Mouse (Mus musculus) midbrain, postnatal 0 days (tissue): Measurements from ENCODE around the gene Cyfip2. TPM values are rescaled to one million over a fixed set of nuclear protein-coding genes. Genes with fewer than 3 reads are reported as not detected.

Experiments used
- ATAC-seq: fragments of 200-750 bp; cut with Nextera tagmentation; 2 replicates; pipeline ENCODE4 v1.8.0; 2017; ENCODE audit warnings: moderate number of reproducible peaks, mild to moderate bottlenecking, moderate TSS enrichment, moderate library complexity; ENCODE audit not compliant: low FRiP score
- DNase-seq: peaks from one replicate; pipeline ENCODE4 v3.0.0-alpha.2; 2015; ENCODE audit warnings: low spot score
- H3K27ac ChIP-seq: fragments of 300-500 bp; sonication (generic); 2 replicates; pipeline ENCODE4 v1.5.1; 2014; ENCODE audit warnings: low read depth, mild to moderate bottlenecking, low read length, mixed read lengths
- H3K27me3 ChIP-seq: fragments of 300-500 bp; sonication (generic); 2 replicates; pipeline ENCODE4 v1.6.1; 2014; ENCODE audit warnings: low read length, control low read depth, mixed read lengths; ENCODE audit not compliant: insufficient read depth
- H3K36me3 ChIP-seq: fragments of 300-500 bp; sonication (generic); 2 replicates; pipeline ENCODE4 v1.6.1; 2014; ENCODE audit warnings: low read length, control low read depth, mixed read lengths; ENCODE audit not compliant: insufficient read depth
- H3K4me1 ChIP-seq: fragments of 300-500 bp; sonication (generic); 2 replicates; pipeline ENCODE4 v1.6.1; 2014; ENCODE audit warnings: mild to moderate bottlenecking, control low read depth, antibody characterized with exemption, low read length, mixed read lengths; ENCODE audit not compliant: insufficient read depth
- H3K4me2 ChIP-seq: fragments of 300-500 bp; sonication (generic); 2 replicates; pipeline ENCODE4 v1.6.1; 2014; ENCODE audit warnings: low read depth, mild to moderate bottlenecking, low read length, mixed read lengths; ENCODE audit not compliant: poor library complexity, severe bottlenecking
- H3K4me3 ChIP-seq: fragments of 300-500 bp; sonication (generic); 2 replicates; pipeline ENCODE4 v1.5.1; 2014; ENCODE audit warnings: low read depth, mild to moderate bottlenecking, low read length, moderate library complexity
- H3K9ac ChIP-seq: fragments of 300-500 bp; sonication (generic); replicated peaks from 2 replicates; pipeline ENCODE4 v1.6.1; 2014; ENCODE audit warnings: mild to moderate bottlenecking, low read length, moderate library complexity, mixed read lengths; ENCODE audit not compliant: poor library complexity, severe bottlenecking
- H3K9me3 ChIP-seq: fragments of 300-500 bp; sonication (generic); 2 replicates; pipeline ENCODE4 v1.6.1; 2016; ENCODE audit warnings: low read length, control low read depth
- CTCF ChIP-seq: IDR thresholded peaks from 2 replicates; pipeline ENCODE4 v1.5.1; 2016; ENCODE audit warnings: antibody characterized with exemption, mild to moderate bottlenecking
- WGBS: fragments of 180-500 bp; shearing (Covaris S2); extraction: QIAGEN DNeasy Blood & Tissue Kit; methylation state at CpG from one replicate; pipeline ENCODE4 v1.1.7; 2014; 5-methylcytosine and 5-hydroxymethylcytosine counted together
- polyA plus RNA-seq: library from polyadenylated mRNA; unstranded; fragments of >200 nt; fragmentation: Nextera tagmentation; extraction: Ambion mirVana; gene quantifications from 2 replicates; pipeline ENCODE4 v1.2.1, GENCODE M21; 2015
- total RNA-seq: library from RNA; depleted of rRNA; stranded (reverse); fragments of >200 nt; gene quantifications from 2 replicates; pipeline ENCODE4 v1.2.3, GENCODE M21; 2014; rRNA removed

Gene Cyfip2
- total RNA-seq (133 and 141 TPM in 2 replicates), polyA plus RNA-seq (79.4 and 83.7 TPM in 2 replicates)

DNA sequence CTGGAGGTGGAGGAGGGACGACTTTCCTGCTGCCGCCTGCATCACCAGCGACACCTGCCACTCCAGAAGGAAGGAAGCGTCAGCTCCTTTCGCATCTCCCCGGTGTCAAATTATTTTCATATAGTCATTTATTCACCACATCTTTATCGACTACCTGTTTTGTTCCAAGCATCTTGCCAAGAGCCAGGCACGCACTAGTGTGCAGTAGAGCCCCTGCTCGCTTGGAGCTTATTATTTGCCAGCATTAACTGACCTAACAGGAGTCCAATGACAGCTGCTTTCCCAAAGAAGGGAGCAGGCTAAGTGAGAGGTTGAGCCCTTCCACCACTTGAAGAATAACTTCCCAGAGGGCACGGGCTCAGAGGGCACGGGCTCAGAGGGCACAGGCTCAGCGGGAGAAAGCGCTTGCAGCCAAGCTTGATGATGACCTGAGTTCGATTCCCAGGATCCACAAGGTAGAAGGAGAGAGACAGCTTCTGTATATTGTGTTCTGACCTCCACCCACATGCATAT lies at the start of gene Cyfip2:
Gene Cyfip2 (minus strand): TSS at position 337 of the 513 bp plus-strand sequence.
- peak within 1 kb of the TSS; percentile 93 for H3K27ac ChIP-seq
- WGBS = 3% methylated on average over 14 of the region's 14 CpGs
- no peak; the same call in 1 of the 2 replicates for TF ChIP-seq CTCF
- peak; percentile 49 for DNase-seq
- H3K4me1 ChIP-seq = peaks cover 5% of the 10 kb centered on the region; the same call in 1 of the 2 replicates
- no peaks in the 10 kb centered on the region for H3K27me3 ChIP-seq
- peak within 1 kb of the TSS; percentile 92 for H3K9ac ChIP-seq
- no peaks in the 10 kb centered on the region for H3K36me3 ChIP-seq
- H3K9me3 ChIP-seq = no peaks in the 10 kb centered on the region
- ATAC-seq = peak; percentile 45
- H3K4me2 ChIP-seq = peak within 1 kb of the TSS; percentile 85
- peak within 1 kb of the TSS; percentile 97 for H3K4me3 ChIP-seq

DNA sequence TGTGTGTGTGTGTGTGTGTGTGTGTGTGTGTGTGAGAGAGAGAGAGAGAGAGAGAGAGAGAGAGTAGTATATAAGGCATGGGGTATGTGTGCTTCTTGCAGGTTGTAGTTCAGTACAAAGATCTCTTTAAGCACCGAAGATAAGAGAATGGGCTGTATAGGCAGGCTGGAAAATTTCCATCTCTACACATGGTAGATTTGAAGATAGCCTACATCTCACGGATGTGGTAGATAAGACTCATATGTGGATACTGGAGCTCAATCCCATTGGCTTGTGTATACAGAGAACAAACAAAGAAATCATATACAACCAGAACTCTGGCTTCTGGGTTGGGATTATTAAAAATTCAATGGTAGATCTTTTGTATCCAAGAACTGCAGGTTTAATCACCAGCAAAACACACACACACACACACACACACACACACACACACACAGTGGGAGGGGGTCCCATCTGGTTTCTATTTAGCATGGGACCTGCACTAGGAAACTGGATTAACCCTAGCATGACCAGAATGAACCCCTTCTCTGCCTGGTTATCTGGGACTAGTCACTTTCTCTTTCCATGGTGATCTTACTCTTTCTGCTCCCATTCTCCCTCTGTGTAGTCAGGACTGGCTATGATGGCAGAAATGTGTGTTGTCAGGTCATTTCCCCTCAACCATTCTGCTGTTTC lies 48.5 kb upstream of the Cyfip2 start:
- H3K9ac ChIP-seq = no peak overlapping the region
- H3K36me3 ChIP-seq = no peaks in the 10 kb centered on the region
- ATAC-seq (no peak), DNase-seq (no peak)
- WGBS = 84% methylated on average over 2 of the region's 2 CpGs
- TF ChIP-seq CTCF = no peak
- no peaks in the 10 kb centered on the region for H3K27me3 ChIP-seq
- no peak overlapping the region for H3K4me3 ChIP-seq
- no peak overlapping the region for H3K4me2 ChIP-seq
- no peak overlapping the region for H3K27ac ChIP-seq
- H3K9me3 ChIP-seq = no peaks in the 10 kb centered on the region
- no peaks in the 10 kb centered on the region for H3K4me1 ChIP-seq

DNA sequence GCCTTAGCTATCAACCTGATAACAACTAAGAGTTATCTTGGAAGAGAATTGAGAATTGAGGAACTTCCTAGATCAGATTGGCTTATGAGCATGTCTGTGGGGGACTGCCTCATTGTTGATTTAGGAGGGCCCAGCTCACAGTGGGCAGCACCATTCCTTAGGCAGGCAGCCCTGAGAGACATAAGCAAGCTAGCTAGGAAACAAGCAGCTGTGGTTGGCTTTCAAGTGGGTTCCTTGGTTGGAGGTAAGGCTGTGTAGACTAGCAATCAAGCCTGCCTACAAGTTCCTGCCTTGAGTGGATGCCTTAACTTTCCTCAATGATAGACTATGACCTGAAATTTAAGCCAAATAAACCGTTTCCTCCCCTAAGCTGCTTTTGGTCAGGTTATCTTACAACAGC lies 45.7 kb upstream of the Cyfip2 start:
- no peak overlapping the region for H3K9ac ChIP-seq
- no peak for TF ChIP-seq CTCF
- H3K27ac ChIP-seq = no peak overlapping the region
- 73% methylated on average over 1 of the region's 1 CpGs for WGBS
- ATAC-seq = no peak
- no peaks in the 10 kb centered on the region for H3K4me1 ChIP-seq
- no peak for DNase-seq
- H3K27me3 ChIP-seq = no peaks in the 10 kb centered on the region
- H3K36me3 ChIP-seq = no peaks in the 10 kb centered on the region
- no peaks in the 10 kb centered on the region for H3K9me3 ChIP-seq
- H3K4me3 ChIP-seq = no peak overlapping the region
- H3K4me2 ChIP-seq = no peak overlapping the region

DNA sequence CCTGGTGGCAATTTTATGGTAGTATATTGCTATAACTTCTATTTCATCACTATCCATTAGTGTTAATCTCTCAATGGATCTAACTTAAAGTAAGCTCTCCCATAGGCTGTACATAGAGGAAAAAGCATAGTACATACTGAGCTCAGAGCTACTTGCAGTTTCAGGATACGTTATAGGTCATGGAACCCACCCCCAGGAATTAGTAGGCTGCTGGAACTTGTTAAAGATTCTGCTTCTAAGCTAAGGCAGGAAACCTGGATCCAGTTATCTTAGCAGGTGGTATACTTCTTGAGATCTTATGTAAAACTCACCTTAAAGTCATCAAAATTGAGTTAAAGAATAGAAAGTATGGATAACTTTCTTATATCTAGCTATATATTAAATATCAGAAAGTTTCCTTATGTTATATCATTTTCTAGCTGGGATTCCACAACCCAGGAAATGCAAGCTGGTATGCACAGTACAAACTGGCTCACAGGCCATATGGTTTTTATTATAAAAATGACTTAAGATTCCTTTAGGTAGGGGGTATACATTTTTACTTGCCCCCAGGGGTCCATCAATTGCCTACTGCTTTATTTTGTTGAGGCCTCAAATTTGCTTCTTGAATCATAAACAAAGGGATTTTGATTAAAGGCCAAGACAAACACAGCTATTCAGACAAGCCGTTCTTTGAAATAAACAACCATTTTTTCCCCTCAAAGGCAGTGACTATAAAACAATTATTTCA lies 37.2 kb upstream of the Cyfip2 start:
- no peak for ATAC-seq
- H3K4me3 ChIP-seq = no peak overlapping the region

DNA sequence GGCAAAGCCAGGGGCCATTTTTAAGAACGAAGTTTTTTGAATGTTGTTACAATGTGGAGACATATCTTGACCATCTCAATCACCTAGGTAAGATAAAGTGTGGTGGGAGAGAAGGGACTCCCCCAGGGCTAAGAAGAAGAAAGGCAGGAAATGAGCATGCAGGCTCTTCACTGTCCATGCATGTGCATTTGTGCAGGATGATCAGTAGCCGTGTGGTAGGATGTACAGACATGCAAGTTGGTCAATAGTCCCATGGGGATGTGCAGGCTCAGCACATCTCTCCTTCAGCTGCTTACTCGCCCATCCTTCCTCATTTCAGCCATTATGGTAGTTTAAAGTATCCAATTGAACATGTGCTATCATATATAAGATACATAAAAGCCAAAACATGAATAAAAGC lies 35.8 kb upstream of the Cyfip2 start:
- no peak for TF ChIP-seq CTCF
- Histone ChIP-seq H3K4me3 (no peak overlapping the region), H3K9ac (no peak overlapping the region), H3K4me1 (no peaks in the 10 kb centered on the region), H3K9me3 (no peaks in the 10 kb centered on the region), H3K27ac (no peak overlapping the region), H3K4me2 (no peak overlapping the region), H3K27me3 (no peaks in the 10 kb centered on the region), H3K36me3 (no peaks in the 10 kb centered on the region)
- 77% methylated on average over 3 of the region's 3 CpGs for WGBS
- no peak for DNase-seq
- no peak for ATAC-seq

More for the DNA sequence above, 37.2 kb upstream of the Cyfip2 start:
- no peak for DNase-seq
- H3K4me1 ChIP-seq = no peaks in the 10 kb centered on the region
- no peaks in the 10 kb centered on the region for H3K27me3 ChIP-seq
- no peaks in the 10 kb centered on the region for H3K9me3 ChIP-seq
- H3K9ac ChIP-seq = no peak overlapping the region
- WGBS = 76% methylated on average over 2 of the region's 2 CpGs
- no peak overlapping the region for H3K4me2 ChIP-seq
- no peak overlapping the region for H3K27ac ChIP-seq
- TF ChIP-seq CTCF = no peak
- no peaks in the 10 kb centered on the region for H3K36me3 ChIP-seq

DNA sequence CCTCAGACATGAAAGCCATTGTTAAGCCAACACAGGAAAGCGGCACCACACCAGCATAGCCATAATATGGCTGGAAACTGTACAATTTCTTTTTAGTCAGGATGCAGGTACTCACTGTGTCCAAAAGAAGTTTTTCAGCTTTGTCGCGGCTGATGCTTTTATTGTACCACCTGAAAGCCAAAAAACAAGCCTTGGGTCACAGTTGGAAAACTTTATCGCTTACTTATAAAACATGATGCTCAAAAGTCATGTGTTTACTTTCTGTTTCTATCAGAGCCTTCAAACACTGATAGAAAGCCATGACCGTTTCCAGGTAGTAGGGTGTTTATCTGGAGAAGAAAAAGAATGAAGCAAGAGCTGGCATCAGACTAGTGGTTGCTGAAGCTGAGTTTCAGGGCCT lies 35.1 kb upstream of the Cyfip2 start:
- Histone ChIP-seq H3K4me1 (no peaks in the 10 kb centered on the region), H3K27ac (no peak overlapping the region), H3K4me3 (no peak overlapping the region), H3K27me3 (no peaks in the 10 kb centered on the region), H3K9me3 (no peaks in the 10 kb centered on the region), H3K9ac (no peak overlapping the region), H3K36me3 (no peaks in the 10 kb centered on the region), H3K4me2 (no peak overlapping the region)
- DNase-seq (no peak), ATAC-seq (no peak)
- 83% methylated on average over 5 of the region's 5 CpGs for WGBS
- TF ChIP-seq CTCF = no peak
